Mouse (Mus musculus): ENCODE measurements around the gene Wrb. TPM values are rescaled to one million over a fixed set of nuclear protein-coding genes. Genes with fewer than 3 reads are reported as not detected.

Gene Wrb
- polyA plus RNA-seq, 2 experiments, result 7.3 to 13.3 TPM

DNA sequence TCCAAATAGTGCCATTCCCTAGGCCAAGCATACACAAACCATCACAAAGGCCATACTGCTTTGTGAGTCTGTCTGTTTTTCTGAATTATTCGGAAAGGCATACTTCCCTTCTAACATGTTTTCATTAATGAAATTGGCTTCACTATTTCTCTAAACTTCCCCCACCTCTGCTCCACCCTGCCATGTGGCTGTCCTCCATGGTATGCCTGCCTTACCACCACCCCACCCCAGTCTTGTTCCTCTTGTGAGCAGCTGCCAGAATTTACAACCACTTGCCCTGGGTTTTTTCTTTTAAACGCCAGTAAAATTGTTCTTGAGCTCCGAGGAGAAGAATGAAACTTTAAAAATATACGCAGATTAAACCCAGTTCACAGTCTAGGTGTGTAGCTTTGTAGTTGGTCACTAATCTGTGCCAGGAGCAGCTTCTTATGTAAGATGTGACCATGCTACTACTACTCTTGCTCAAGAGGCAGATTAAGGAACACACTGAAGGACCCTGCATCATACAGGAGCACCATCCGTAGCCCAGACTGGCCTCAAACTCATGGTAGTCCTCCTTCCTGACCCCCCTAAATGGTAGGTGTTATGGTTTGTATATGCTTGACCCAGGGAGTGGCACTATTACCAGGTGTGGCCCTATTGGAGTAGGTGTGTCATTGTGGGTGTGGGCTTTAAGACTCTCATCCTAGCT is 34.4 kb upstream of the Wrb start:
- no peak overlapping the region for H3K4me3 ChIP-seq (ENCODE audit: insufficient read depth in 1 of 2, low read depth in 2 of 2, low read length in 2 of 2)
- no peak overlapping the region for H3K27ac ChIP-seq
- 60% methylated on average over 5 of the region's 5 CpGs for WGBS (ENCODE audit: insufficient replicate concordance)
- ATAC-seq (ENCODE audit: insufficient read depth), result no peak
- H3K27me3 ChIP-seq (ENCODE audit: control insufficient read depth, insufficient read depth, low read length), result no peaks in the 10 kb centered on the region
- no peak for DNase-seq (ENCODE audit: low read depth in 3 of 3, low spot score in 3 of 3)
- H3K9ac ChIP-seq (replicated peaks), result no peak overlapping the region
- no peak overlapping the region for H3K4me2 ChIP-seq (ENCODE audit: low read depth)
- TF ChIP-seq CTCF (IDR thresholded peaks at IDR 0.05; ENCODE audit: low read depth) (no peak), EP300 (IDR thresholded peaks at IDR 0.05; ENCODE audit: low read depth) (no peak)
- no peaks in the 10 kb centered on the region for H3K9me3 ChIP-seq (ENCODE audit: control insufficient read depth, low read length)
- H3K4me1 ChIP-seq (replicated peaks; ENCODE audit: control insufficient read depth in 2 of 2, insufficient read depth in 2 of 2, low read length in 1 of 2), result no peaks in the 10 kb centered on the region
- no peaks in the 10 kb centered on the region for H3K36me3 ChIP-seq (replicated peaks; ENCODE audit: control insufficient read depth, insufficient read depth, low read depth)

DNA sequence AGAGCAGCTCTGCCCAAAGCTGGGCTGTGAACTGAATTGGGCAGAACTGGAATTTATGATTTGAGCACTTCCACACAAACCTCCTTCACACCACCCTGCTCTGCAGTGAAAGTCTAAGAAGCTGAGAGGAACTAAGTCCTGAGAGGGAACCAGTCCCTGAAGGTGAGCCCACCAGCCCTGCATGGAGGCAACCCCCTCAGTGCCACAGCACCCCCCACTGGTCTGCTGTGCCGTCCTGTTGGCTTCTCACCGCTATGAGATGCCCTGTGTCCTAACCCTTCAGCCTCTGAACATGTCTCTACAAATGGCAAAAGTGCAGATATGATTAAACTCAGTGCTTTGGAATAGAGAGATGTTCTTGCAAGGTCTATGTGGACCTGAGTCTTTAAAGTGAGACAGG is 32.4 kb upstream of the Wrb start:
- no peak overlapping the region for H3K4me2 ChIP-seq (ENCODE audit: low read depth)
- H3K4me3 ChIP-seq (ENCODE audit: insufficient read depth in 1 of 2, low read depth in 2 of 2, low read length in 2 of 2), result no peak overlapping the region
- no peak for ATAC-seq (ENCODE audit: insufficient read depth)
- H3K9me3 ChIP-seq (ENCODE audit: control insufficient read depth, low read length), result no peaks in the 10 kb centered on the region
- no peaks in the 10 kb centered on the region for H3K4me1 ChIP-seq (replicated peaks; ENCODE audit: control insufficient read depth in 2 of 2, insufficient read depth in 2 of 2, low read length in 1 of 2)
- H3K27me3 ChIP-seq (ENCODE audit: control insufficient read depth, insufficient read depth, low read length), result no peaks in the 10 kb centered on the region
- no peak overlapping the region for H3K9ac ChIP-seq (replicated peaks)
- no peak for DNase-seq (ENCODE audit: low read depth in 3 of 3, low spot score in 3 of 3)
- no peak overlapping the region for H3K27ac ChIP-seq
- H3K36me3 ChIP-seq (replicated peaks; ENCODE audit: control insufficient read depth, insufficient read depth, low read depth), result no peaks in the 10 kb centered on the region
- TF ChIP-seq EP300 (IDR thresholded peaks at IDR 0.05; ENCODE audit: low read depth), result no peak
- TF ChIP-seq CTCF (IDR thresholded peaks at IDR 0.05; ENCODE audit: low read depth), result no peak
- 33% methylated on average over 2 of the region's 2 CpGs for WGBS (ENCODE audit: insufficient replicate concordance)

DNA sequence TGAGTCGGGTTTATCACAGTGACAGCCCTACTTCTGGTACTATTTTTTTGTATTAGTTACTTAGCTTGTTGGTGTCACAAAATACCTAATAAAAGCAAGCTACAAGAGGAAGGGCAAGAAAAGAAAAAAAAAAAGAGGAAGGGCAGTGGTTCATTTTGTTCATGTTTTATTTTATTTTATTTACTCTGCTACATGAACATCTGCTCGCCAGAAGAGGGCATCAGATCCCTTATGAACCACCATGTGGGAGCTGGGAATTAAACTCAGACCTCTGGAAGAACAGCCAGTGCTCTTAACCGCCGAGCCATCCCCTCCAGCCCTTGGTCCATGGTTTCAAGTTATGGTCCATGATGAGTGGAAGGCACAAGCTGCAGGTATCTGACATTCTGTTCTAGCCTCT is 30.5 kb upstream of the Wrb start:
- Histone ChIP-seq H3K9ac (replicated peaks) (no peak overlapping the region), H3K36me3 (replicated peaks; ENCODE audit: control insufficient read depth, insufficient read depth, low read depth) (no peaks in the 10 kb centered on the region), H3K4me2 (ENCODE audit: low read depth) (no peak overlapping the region), H3K4me1 (replicated peaks; ENCODE audit: control insufficient read depth in 2 of 2, insufficient read depth in 2 of 2, low read length in 1 of 2) (no peaks in the 10 kb centered on the region), H3K27me3 (ENCODE audit: control insufficient read depth, insufficient read depth, low read length) (no peaks in the 10 kb centered on the region), H3K4me3 (ENCODE audit: insufficient read depth in 1 of 2, low read depth in 2 of 2, low read length in 2 of 2) (no peak overlapping the region), H3K27ac (no peak overlapping the region), H3K9me3 (ENCODE audit: control insufficient read depth, low read length) (no peaks in the 10 kb centered on the region)
- no peak for ATAC-seq (ENCODE audit: insufficient read depth)
- TF ChIP-seq EP300 (IDR thresholded peaks at IDR 0.05; ENCODE audit: low read depth), result no peak
- TF ChIP-seq CTCF (IDR thresholded peaks at IDR 0.05; ENCODE audit: low read depth), result peak; percentile 26; the same call in 1 of the 2 replicates
- 29% methylated on average over 4 of the region's 4 CpGs for WGBS (ENCODE audit: insufficient replicate concordance)
- DNase-seq (ENCODE audit: low read depth in 3 of 3, low spot score in 3 of 3), result no peak

DNA sequence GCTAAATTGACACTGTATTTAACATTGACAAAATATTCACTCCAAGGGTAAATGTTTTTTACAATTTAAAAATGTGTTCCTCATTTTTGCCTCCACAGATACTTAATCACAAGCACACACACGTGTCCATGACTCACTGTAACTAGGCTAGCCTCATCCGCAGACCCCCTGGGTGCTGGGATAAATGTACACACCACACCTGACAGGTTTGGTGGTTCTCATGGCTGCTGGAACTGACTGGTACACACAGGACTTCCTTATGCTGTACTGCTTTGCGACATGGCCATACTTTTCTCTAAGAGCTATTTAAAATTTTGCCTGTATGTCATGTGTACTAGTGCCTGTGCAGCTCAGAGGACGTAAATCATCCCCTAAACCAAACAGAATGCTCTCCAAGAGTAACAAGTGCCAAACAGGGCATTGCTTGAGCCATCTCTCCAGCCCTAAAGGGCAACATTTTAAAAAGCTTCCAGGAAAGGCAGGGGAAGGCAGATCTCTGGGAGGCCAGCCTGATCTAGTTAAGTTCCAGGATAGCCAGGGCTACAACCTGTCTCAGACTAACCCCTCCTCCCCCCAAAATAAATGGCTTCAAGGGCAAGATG is 25.1 kb upstream of the Wrb start:
- H3K27me3 ChIP-seq (ENCODE audit: control insufficient read depth, insufficient read depth, low read length), result no peaks in the 10 kb centered on the region
- WGBS (ENCODE audit: insufficient replicate concordance), result 53% methylated on average over 4 of the region's 4 CpGs
- H3K4me2 ChIP-seq (ENCODE audit: low read depth), result no peak overlapping the region
- no peak overlapping the region for H3K27ac ChIP-seq
- no peak for TF ChIP-seq CTCF (IDR thresholded peaks at IDR 0.05; ENCODE audit: low read depth)
- no peak for TF ChIP-seq EP300 (IDR thresholded peaks at IDR 0.05; ENCODE audit: low read depth)
- peaks cover 6% of the 10 kb centered on the region for H3K36me3 ChIP-seq (replicated peaks; ENCODE audit: control insufficient read depth, insufficient read depth, low read depth)
- no peaks in the 10 kb centered on the region for H3K4me1 ChIP-seq (replicated peaks; ENCODE audit: control insufficient read depth in 2 of 2, insufficient read depth in 2 of 2, low read length in 1 of 2)
- DNase-seq (ENCODE audit: low read depth in 3 of 3, low spot score in 3 of 3) (no peak), ATAC-seq (ENCODE audit: insufficient read depth) (no peak)
- no peak overlapping the region for H3K9ac ChIP-seq (replicated peaks)
- H3K9me3 ChIP-seq (ENCODE audit: control insufficient read depth, low read length), result no peaks in the 10 kb centered on the region
- H3K4me3 ChIP-seq (ENCODE audit: insufficient read depth in 1 of 2, low read depth in 2 of 2, low read length in 2 of 2), result no peak overlapping the region

DNA sequence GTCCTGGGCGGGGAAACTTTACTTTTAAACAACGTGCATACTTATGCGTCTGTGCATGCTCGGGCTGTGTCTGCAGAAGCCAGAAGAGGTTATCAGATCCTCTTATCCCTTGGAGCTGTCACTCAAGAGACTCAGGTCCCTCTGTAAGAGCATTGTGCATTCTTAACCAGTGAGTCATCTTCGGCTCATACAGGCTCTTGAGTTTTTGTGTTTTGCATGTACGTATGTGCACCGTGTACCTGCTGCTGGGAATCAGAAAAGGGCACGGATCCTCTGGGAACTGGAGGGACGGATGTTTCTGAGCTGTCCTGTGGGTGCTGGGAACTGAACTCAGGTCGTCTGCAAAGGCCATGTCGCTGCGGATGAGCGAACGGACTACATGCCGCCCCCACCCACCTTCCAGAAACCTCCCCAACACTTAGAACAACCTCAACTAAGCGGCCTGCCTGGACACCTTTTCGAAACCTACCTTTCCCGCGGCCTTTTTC is 18.5 kb upstream of the Wrb start:
- Histone ChIP-seq H3K36me3 (replicated peaks; ENCODE audit: control insufficient read depth, insufficient read depth, low read depth) (peaks cover 6% of the 10 kb centered on the region), H3K27me3 (ENCODE audit: control insufficient read depth, insufficient read depth, low read length) (no peaks in the 10 kb centered on the region), H3K4me2 (ENCODE audit: low read depth) (peak overlapping the region; percentile 75), H3K9me3 (ENCODE audit: control insufficient read depth, low read length) (no peaks in the 10 kb centered on the region), H3K4me1 (replicated peaks; ENCODE audit: control insufficient read depth in 2 of 2, insufficient read depth in 2 of 2, low read length in 1 of 2) (peaks cover 0 to 5% of the 10 kb centered on the region in 2 experiments; a peak in 1 of 4 replicates), H3K27ac (no peak overlapping the region), H3K9ac (replicated peaks) (peak overlapping the region; percentile 80), H3K4me3 (ENCODE audit: insufficient read depth in 1 of 2, low read depth in 2 of 2, low read length in 2 of 2) (peak overlapping the region; percentile 75 to 76)
- no peak for TF ChIP-seq EP300 (IDR thresholded peaks at IDR 0.05; ENCODE audit: low read depth)
- DNase-seq (ENCODE audit: low read depth in 3 of 3, low spot score in 3 of 3) (no peak), ATAC-seq (ENCODE audit: insufficient read depth) (no peak)
- 3% methylated on average over 19 of the region's 19 CpGs for WGBS (ENCODE audit: insufficient replicate concordance)

Data from liver, embryonic 14.5 days (tissue).